Mouse (Mus musculus) left cerebral cortex, adult 2 months (tissue): ENCODE results near the gene Slc4a8. TPM values are rescaled to one million over a fixed set of nuclear protein-coding genes. Genes with fewer than 3 reads are reported as not detected.

Source experiments
- DNase-seq, 2 experiments: peaks; one replicate each; pipeline ENCODE4 v3.0.0; 2021 to 2022; ENCODE audit warnings: low spot score in 2 of 2, mixed read lengths in 1 of 2; ENCODE audit errors: extremely low spot score in 1 of 2
- H3K27ac ChIP-seq: fragments of 200-600 bp; 2 replicates; pipeline ENCODE4 v1.8.1; 2022
- H3K4me3 ChIP-seq: fragments of 200-600 bp; 2 replicates; pipeline ENCODE4 v1.8.1; 2022
- CTCF ChIP-seq: fragments of 200-600 bp; IDR thresholded peaks from 2 replicates; pipeline ENCODE4 v1.8.1; 2022; ENCODE audit warnings: antibody characterized with exemption, mild to moderate bottlenecking, moderate library complexity
- intact Hi-C: fragments of 180-260 bp; cut with DNase I; formaldehyde crosslinking; loops from one replicate; pipeline ENCODE4 v1.15.1; 2025
- long read RNA-seq, 2 experiments: library from polyadenylated mRNA; stranded (forward); transcript quantifications; one replicate each; pipeline ENCODE4 v2.0.0; 2021; ENCODE audit warnings: borderline mapping rate in 2 of 2
- total RNA-seq, 2 experiments: library from RNA; stranded (reverse); gene quantifications; 2 replicates each; pipeline ENCODE4 v1.2.3; 2021

Gene Slc4a8
- 10 to 100 TPM; 78.4 to 79.0 TPM for total RNA-seq
- long read RNA-seq, experiment 1, full-length matches to known transcripts, result 18 of 43 reads
- long read RNA-seq, experiment 1, partial matches to known transcripts, result 7 of 43 reads
- long read RNA-seq, experiment 1, other reads (novel, unspliced or antisense), result 18 of 43 reads
- long read RNA-seq, experiment 2, full-length matches to known transcripts, result 21 of 44 reads
- long read RNA-seq, experiment 2, partial matches to known transcripts, result 9 of 44 reads
- long read RNA-seq, experiment 2, other reads (novel, unspliced or antisense), result 14 of 44 reads

- TF ChIP-seq CTCF, result peak; percentile 67
- DNase-seq, result peak; percentile 95 to 96
- intact Hi-C loops, result loop anchor here (2.0 kb wide), 1 partner anchor 109 kb away; no protein-coding TSS in a partner anchor
- Histone ChIP-seq H3K27ac (peak within 1 kb of the TSS; percentile 93), H3K4me3 (peak within 1 kb of the TSS; percentile 78)
Observed at GRCm38 (mm10) chr15:100761419-100762185, at the start of gene Slc4a8. Gene Slc4a8, plus strand, starts transcription at chr15:100761747.

GRCm38 (mm10) chr15:100714470-100714869 lies 47.1 kb upstream of the Slc4a8 start:
- no peak for TF ChIP-seq CTCF
- intact Hi-C loops, result no loop called here
- no peak for DNase-seq
- no peak overlapping the region for H3K27ac ChIP-seq
- H3K4me3 ChIP-seq, result no peak overlapping the region

- no peak for TF ChIP-seq CTCF
Observed at GRCm38 (mm10) chr15:100715399-100715993, 46.1 kb upstream of the Slc4a8 start.

GRCm38 (mm10) chr15:100717933-100718332 lies 43.6 kb upstream of the Slc4a8 start:
- H3K27ac ChIP-seq, result no peak overlapping the region
- DNase-seq, result no peak
- intact Hi-C loops, result no loop called here
- no peak overlapping the region for H3K4me3 ChIP-seq
- TF ChIP-seq CTCF, result no peak

More at GRCm38 (mm10) chr15:100715399-100715993, 46.1 kb upstream of the Slc4a8 start:
- H3K27ac ChIP-seq, result no peak overlapping the region
- intact Hi-C loops, result no loop called here
- DNase-seq, result no peak
- H3K4me3 ChIP-seq, result no peak overlapping the region

GRCm38 (mm10) chr15:100718572-100718971 lies 43.0 kb upstream of the Slc4a8 start:
- peak; percentile 27 for TF ChIP-seq CTCF
- Histone ChIP-seq H3K27ac (no peak overlapping the region), H3K4me3 (no peak overlapping the region)
- intact Hi-C loops, result no loop called here
- DNase-seq, result no peak

- no peak for DNase-seq
- TF ChIP-seq CTCF, result no peak
- intact Hi-C loops, result no loop called here
- no peak overlapping the region for H3K4me3 ChIP-seq
- H3K27ac ChIP-seq, result no peak overlapping the region
Observed at GRCm38 (mm10) chr15:100719217-100719616, 42.3 kb upstream of the Slc4a8 start.

GRCm38 (mm10) chr15:100720066-100720465 lies 41.5 kb upstream of the Slc4a8 start:
- Histone ChIP-seq H3K27ac (no peak overlapping the region), H3K4me3 (no peak overlapping the region)
- intact Hi-C loops, result no loop called here
- DNase-seq, result no peak
- no peak for TF ChIP-seq CTCF

- intact Hi-C loops, result no loop called here
- DNase-seq, result no peak
- no peak overlapping the region for H3K27ac ChIP-seq
- no peak overlapping the region for H3K4me3 ChIP-seq
- TF ChIP-seq CTCF, result no peak
Observed at GRCm38 (mm10) chr15:100721445-100721844, 40.1 kb upstream of the Slc4a8 start.

- no peak overlapping the region for H3K4me3 ChIP-seq
- no peak for DNase-seq
- no peak overlapping the region for H3K27ac ChIP-seq
- TF ChIP-seq CTCF, result no peak
- intact Hi-C loops, result no loop called here
Observed at GRCm38 (mm10) chr15:100722026-100722425, 39.5 kb upstream of the Slc4a8 start.

- no peak for TF ChIP-seq CTCF
- intact Hi-C loops, result no loop called here
- Histone ChIP-seq H3K27ac (no peak overlapping the region), H3K4me3 (no peak overlapping the region)
- DNase-seq, result no peak
Observed at GRCm38 (mm10) chr15:100722564-100722963, 39.0 kb upstream of the Slc4a8 start.

GRCm38 (mm10) chr15:100723505-100723904 lies 38.0 kb upstream of the Slc4a8 start:
- no peak for DNase-seq
- intact Hi-C loops, result no loop called here
- no peak for TF ChIP-seq CTCF
- Histone ChIP-seq H3K4me3 (no peak overlapping the region), H3K27ac (no peak overlapping the region)

GRCm38 (mm10) chr15:100726721-100727120 lies 34.8 kb upstream of the Slc4a8 start:
- Histone ChIP-seq H3K27ac (no peak overlapping the region), H3K4me3 (no peak overlapping the region)
- no peak for TF ChIP-seq CTCF
- DNase-seq, result no peak
- intact Hi-C loops, result no loop called here
